Mouse (Mus musculus): Measurements from ENCODE around the gene Atg4c.
A peak's percentile ranks its signal among the peaks of the same experiment; 100 is the strongest.

Gene Atg4c

GRCm38 (mm10) chr4:99263663-99264062 is 69.9 kb downstream of the Atg4c start:
- DNase-seq (ENCODE audit: low spot score), result no peak

DNA sequence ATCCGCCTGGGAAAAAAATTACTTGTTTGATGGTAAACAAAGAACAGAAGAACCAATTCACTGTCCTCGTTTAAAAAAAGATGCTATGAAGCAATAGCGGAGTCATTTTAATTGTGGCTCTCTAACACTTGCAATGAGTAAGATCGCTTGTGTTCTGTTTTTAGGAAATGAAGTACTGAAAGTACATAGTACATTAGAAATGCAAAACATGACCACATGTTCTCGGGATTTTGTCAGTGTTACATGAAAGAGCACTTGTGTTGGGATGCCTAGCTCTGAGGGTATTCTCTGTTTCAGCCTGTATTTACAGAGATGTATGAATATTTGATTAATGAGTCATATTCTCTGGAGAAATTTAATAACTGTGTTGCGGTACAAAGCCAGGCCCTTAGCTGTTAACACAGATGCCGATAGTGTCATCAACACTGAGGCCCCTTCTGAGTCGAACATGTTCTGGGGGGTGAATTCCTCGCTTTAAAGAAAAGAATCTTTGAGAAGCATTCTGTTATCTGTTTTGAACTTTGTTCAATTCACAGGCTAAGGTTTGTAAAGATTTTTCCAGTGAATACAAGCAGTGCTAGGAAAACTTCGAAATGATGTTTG is 73.2 kb downstream of the Atg4c start:
- DNase-seq (ENCODE audit: low spot score), result no peak

DNA sequence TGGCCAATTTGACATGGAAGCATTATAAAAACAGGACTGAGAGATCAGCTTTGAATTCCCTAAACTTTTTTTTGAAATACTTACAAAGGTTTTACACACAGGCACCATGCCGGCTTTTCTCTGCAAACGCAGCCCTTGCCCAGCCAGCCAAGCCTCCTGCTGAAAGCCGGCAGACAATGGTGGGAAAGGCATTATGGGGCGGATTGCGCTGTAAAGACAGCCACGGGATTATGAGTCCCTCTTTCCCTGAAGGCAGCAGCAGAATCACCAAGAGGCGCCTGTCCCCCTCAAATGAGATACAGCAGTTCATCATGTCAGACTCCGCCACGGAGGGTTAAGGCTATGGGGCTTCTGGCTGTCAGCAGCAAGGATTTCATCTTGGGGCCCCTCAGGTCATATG is 79.1 kb downstream of the Atg4c start:
- DNase-seq (ENCODE audit: low spot score), result no peak

DNA sequence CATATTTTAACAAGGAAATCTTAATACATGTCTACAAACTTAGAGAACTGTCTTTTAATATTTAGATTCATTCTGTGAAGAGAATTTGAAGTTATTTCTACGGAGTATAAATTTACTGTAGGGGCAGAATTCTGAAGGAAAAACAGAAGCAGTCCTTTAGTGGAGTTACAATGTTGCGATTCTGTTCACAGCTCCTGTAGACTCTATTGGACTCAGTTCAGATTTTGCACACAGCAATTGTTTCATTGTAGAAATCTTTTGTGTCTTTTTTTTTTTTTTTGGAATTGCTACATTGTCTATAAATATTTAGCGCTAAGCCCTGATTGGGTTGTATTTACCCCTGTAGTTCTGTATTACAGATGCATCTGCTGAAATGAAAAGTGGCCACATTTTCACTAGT is 79.7 kb downstream of the Atg4c start:
- no peak for DNase-seq (ENCODE audit: low spot score)

DNA sequence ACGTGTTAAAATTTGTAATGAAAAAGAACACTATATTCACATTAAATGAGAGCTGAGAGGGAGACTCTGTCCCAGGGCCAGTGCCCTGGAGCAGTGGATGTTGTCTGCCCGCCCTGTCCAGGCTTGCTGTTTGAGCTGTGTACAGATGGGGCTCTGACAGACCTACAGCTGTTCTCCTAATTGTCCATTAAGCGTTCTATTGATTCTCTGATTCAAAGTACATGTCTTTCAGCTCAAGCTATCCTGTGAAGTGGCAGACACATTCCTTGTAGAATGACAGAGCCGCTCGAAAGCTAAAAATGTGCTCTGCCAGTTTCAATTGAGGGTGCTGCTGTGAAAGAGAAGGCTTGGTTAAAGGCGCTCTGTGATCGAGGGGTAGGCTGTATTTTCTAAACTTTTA is 80.2 kb downstream of the Atg4c start:
- DNase-seq (ENCODE audit: low spot score), result no peak

DNA sequence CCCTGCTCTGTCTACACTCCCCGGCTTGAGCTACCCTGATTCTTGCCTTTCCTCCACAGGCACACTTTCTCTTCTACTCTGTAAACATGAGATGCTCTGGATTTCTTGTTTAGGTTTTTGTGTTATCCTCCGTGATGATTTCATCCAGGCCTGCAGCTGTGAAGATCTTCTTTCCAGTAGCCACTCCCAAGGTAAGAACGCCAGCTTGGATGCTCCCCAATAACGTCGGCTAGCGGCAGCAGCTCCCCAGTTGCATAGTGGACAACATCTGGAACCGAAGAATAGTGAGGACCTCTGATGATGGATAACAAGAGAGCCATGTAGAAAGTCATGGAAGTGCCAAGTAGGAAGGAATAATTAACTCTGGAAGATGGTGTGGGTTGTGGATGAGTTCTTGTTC is 85.1 kb downstream of the Atg4c start:
- no peak for DNase-seq (ENCODE audit: low spot score)

DNA sequence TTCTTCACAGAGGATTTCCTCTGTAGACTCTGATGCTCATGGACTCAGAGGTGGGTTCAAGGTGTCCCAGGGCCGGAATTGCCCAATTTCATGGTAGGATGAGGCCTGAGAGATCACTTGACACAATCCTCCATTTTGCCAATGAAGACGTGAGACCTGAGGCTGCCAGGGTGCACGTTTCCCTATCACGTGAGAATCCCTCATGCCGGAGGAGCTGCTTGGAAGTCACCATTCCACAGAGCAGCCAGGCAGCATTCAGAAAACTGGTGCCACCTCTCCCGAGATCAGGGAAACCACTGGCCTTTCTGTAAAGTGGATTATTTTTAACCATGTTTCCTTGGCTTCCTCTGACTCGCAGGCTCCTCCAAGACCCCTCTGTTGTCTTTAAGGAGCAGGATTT is 88.0 kb downstream of the Atg4c start:
- no peak for DNase-seq (ENCODE audit: low spot score)

DNA sequence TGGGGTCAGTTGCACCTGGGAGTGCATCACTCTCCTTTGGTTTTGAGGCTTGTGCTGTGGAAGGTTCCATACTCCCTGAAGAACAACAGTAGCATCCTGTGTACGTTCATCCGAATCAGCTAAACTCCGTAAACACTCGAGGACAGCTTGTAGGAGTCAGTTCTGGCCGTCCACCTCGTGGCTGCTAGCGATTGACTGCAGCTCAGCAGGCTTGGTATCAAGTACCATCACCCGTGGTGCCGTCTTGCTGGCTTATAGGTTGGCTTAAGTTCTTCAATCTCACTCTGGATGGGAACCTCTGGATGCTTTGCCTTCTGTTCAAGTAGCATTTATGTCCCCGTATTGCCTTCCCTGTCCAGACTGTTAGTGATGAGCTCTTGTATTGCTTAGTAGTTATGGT is 95.6 kb downstream of the Atg4c start:
- DNase-seq (ENCODE audit: low spot score), result no peak

- DNase-seq (ENCODE audit: low spot score), result peak; percentile 10
Measured at GRCm38 (mm10) chr4:99298676-99299075, 104.9 kb downstream of the Atg4c start.

GRCm38 (mm10) chr4:99304793-99305192 is 111.1 kb downstream of the Atg4c start:
- no peak for DNase-seq (ENCODE audit: low spot score)

Data from c-Kit-positive CD71-positive TER-119-positive erythroid progenitor cells, embryonic 14.5 days (primary cell).